Mouse (Mus musculus): ENCODE data around the gene Gsn. TPM values are rescaled to one million over a fixed set of nuclear protein-coding genes. Genes with fewer than 3 reads are reported as not detected.

Gsn gene
- polyA plus RNA-seq, 1 experiment, result 46.9 TPM

DNA sequence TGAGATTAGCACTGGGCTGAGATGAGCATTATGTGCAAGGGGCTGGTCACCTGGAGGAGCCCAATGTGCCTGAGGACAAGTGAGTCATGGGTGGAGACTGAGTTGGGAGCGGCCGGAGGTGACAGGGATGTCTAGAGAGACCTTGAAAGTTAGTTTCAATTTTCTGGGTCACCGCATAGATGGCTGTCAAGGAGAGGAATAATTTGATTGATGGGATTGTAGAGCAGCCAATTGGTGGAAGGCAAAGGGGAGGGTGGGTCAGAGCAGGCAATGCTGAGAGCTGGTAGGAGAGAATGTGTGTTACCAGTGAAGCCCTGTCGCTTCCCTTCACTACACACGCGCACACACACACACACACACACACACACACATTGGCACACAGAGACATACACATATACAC lies 13.0 kb downstream of the Gsn start:
- TF ChIP-seq CTCF (IDR thresholded peaks at IDR 0.05; ENCODE audit: low read depth, low read length) (no peak), EP300 (IDR thresholded peaks at IDR 0.05; ENCODE audit: insufficient read depth, low read depth, low read length) (no peak), POLR2A (IDR thresholded peaks at IDR 0.05; ENCODE audit: insufficient read depth, low read length) (no peak)
- no peak overlapping the region for H3K27ac ChIP-seq (ENCODE audit: insufficient read depth, low read length)
- peaks cover 12% of the 10 kb centered on the region for H3K4me1 ChIP-seq (ENCODE audit: control insufficient read depth, insufficient read depth, low read length)
- no peaks in the 10 kb centered on the region for H3K9me3 ChIP-seq (replicated peaks; ENCODE audit: control insufficient read depth, insufficient read depth, low read length, poor library complexity, severe bottlenecking)
- no peak overlapping the region for H3K4me3 ChIP-seq (ENCODE audit: low read depth, low read length)
- H3K27me3 ChIP-seq (ENCODE audit: control insufficient read depth, insufficient read depth, low read length, poor library complexity, severe bottlenecking), result no peaks in the 10 kb centered on the region
- H3K9ac ChIP-seq (ENCODE audit: low read depth, poor library complexity, severe bottlenecking), result no peak overlapping the region
- H3K36me3 ChIP-seq (ENCODE audit: control insufficient read depth, insufficient read depth, low read length, poor library complexity, severe bottlenecking), result no peaks in the 10 kb centered on the region

DNA sequence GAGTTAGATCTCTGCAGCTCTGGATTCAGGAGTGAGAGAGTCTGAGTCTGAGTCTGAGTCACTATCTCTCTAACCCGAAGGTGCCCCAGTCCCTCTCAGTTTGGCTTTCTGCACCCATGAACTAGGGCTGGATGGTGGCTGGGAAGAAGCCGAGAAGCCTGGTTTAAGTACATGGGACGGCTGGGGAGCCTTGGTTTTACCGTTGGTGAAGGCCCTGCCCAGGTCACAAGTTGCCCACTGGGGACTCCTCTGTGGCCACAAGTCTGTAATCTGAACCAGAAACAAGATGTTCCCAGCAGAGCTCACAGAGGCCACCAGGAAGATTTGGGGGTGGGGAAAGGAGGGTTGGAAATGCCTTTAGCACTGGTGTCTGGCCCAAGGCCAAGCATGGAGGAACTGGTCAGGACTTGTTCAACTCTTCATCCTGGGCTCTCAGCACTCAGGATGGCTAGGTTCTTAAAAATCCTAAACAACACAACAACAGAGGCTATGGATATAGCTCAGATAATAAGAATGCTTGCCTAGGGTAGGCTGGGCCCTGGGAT lies 13.6 kb downstream of the Gsn start:
- Histone ChIP-seq H3K36me3 (ENCODE audit: control insufficient read depth, insufficient read depth, low read length, poor library complexity, severe bottlenecking) (no peaks in the 10 kb centered on the region), H3K9ac (ENCODE audit: low read depth, poor library complexity, severe bottlenecking) (no peak overlapping the region), H3K27me3 (ENCODE audit: control insufficient read depth, insufficient read depth, low read length, poor library complexity, severe bottlenecking) (no peaks in the 10 kb centered on the region), H3K4me1 (ENCODE audit: control insufficient read depth, insufficient read depth, low read length) (peaks cover 12% of the 10 kb centered on the region), H3K4me3 (ENCODE audit: low read depth, low read length) (no peak overlapping the region), H3K27ac (ENCODE audit: insufficient read depth, low read length) (no peak overlapping the region), H3K9me3 (replicated peaks; ENCODE audit: control insufficient read depth, insufficient read depth, low read length, poor library complexity, severe bottlenecking) (no peaks in the 10 kb centered on the region)
- TF ChIP-seq POLR2A (IDR thresholded peaks at IDR 0.05; ENCODE audit: insufficient read depth, low read length), result no peak
- no peak for TF ChIP-seq CTCF (IDR thresholded peaks at IDR 0.05; ENCODE audit: low read depth, low read length)
- TF ChIP-seq EP300 (IDR thresholded peaks at IDR 0.05; ENCODE audit: insufficient read depth, low read depth, low read length), result no peak

DNA sequence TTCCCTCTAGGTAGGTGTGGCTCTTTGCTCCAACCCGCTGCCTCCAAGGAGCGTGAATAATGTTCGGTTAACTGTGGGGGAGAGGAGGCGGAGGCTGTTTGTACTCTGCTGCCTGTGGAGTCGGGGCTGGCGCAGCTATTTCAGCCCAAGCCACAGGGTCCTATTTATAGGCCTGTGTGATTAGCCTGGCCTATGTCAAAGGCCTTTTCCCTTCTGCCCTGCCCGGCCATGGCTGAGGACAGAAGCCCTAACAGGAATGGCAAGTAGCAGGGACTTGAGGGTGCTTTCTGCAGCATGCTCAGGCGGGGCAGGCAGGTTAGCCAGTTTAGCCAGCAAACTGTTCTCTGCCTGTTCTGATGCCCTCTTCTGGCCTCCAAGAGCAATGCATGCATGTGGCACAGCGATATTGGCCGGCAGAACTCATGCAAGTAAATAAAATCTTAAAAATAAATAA lies 14.4 kb downstream of the Gsn start:
- Histone ChIP-seq H3K4me1 (ENCODE audit: control insufficient read depth, insufficient read depth, low read length) (peaks cover 12% of the 10 kb centered on the region), H3K27ac (ENCODE audit: insufficient read depth, low read length) (no peak overlapping the region)

DNA sequence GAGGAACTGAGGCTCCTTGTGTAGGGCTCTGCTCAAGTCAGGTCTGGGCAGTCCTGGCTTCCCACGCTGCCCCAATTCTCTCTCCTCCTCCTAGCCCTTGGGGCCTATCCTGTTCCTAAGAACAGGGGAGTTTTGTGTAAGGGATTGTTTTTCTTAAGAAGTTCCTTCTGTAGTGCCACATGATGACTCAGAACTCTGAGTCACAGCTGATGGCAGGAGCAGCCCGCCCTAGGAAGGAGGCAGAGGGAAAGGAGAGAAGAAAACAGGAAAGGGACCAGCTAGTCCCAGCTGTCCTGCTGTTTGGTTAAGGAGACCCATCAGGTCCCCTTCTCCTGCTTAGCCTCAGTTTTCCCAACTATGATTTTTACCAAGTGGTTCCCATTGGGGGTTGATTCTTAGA lies 15.6 kb downstream of the Gsn start:
- H3K4me3 ChIP-seq (ENCODE audit: low read depth, low read length), result no peak overlapping the region
- no peaks in the 10 kb centered on the region for H3K27me3 ChIP-seq (ENCODE audit: control insufficient read depth, insufficient read depth, low read length, poor library complexity, severe bottlenecking)
- H3K9ac ChIP-seq (ENCODE audit: low read depth, poor library complexity, severe bottlenecking), result no peak overlapping the region
- peaks cover 12% of the 10 kb centered on the region for H3K4me1 ChIP-seq (ENCODE audit: control insufficient read depth, insufficient read depth, low read length)
- H3K27ac ChIP-seq (ENCODE audit: insufficient read depth, low read length), result no peak overlapping the region
- H3K36me3 ChIP-seq (ENCODE audit: control insufficient read depth, insufficient read depth, low read length, poor library complexity, severe bottlenecking), result no peaks in the 10 kb centered on the region
- no peaks in the 10 kb centered on the region for H3K9me3 ChIP-seq (replicated peaks; ENCODE audit: control insufficient read depth, insufficient read depth, low read length, poor library complexity, severe bottlenecking)
- TF ChIP-seq POLR2A (IDR thresholded peaks at IDR 0.05; ENCODE audit: insufficient read depth, low read length), result no peak
- TF ChIP-seq CTCF (IDR thresholded peaks at IDR 0.05; ENCODE audit: low read depth, low read length), result no peak
- no peak for TF ChIP-seq EP300 (IDR thresholded peaks at IDR 0.05; ENCODE audit: insufficient read depth, low read depth, low read length)

More for the DNA sequence above, 14.4 kb downstream of the Gsn start:
- Histone ChIP-seq H3K27me3 (ENCODE audit: control insufficient read depth, insufficient read depth, low read length, poor library complexity, severe bottlenecking) (no peaks in the 10 kb centered on the region), H3K4me3 (ENCODE audit: low read depth, low read length) (no peak overlapping the region), H3K9ac (ENCODE audit: low read depth, poor library complexity, severe bottlenecking) (no peak overlapping the region), H3K9me3 (replicated peaks; ENCODE audit: control insufficient read depth, insufficient read depth, low read length, poor library complexity, severe bottlenecking) (no peaks in the 10 kb centered on the region), H3K36me3 (ENCODE audit: control insufficient read depth, insufficient read depth, low read length, poor library complexity, severe bottlenecking) (no peaks in the 10 kb centered on the region)
- peak; percentile 76 for TF ChIP-seq CTCF (IDR thresholded peaks at IDR 0.05; ENCODE audit: low read depth, low read length)
- TF ChIP-seq EP300 (IDR thresholded peaks at IDR 0.05; ENCODE audit: insufficient read depth, low read depth, low read length), result 0 out of 2 replicates have a peak, but pooled peaks have one; percentile 10
- TF ChIP-seq POLR2A (IDR thresholded peaks at IDR 0.05; ENCODE audit: insufficient read depth, low read length), result no peak

DNA sequence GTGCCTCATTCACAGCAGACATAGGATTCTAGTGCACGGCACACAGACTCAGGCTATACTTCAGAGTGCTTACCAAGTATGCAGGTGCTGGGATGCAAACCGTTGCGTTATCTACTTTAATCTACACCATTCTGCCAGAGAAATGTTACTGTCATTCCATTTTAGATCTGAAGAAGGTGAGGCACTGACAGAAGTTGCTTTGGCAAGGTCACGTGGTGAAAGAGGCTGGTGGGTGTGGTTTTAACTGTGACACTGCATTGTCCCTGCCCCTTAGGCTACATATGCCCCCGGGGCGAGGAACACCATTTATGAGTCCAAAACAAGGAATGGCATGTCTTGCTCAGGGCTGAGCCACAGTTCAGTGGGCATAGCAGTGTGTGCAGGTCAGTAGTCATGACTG lies 16.7 kb downstream of the Gsn start:
- Histone ChIP-seq H3K9me3 (replicated peaks; ENCODE audit: control insufficient read depth, insufficient read depth, low read length, poor library complexity, severe bottlenecking) (no peaks in the 10 kb centered on the region), H3K4me1 (ENCODE audit: control insufficient read depth, insufficient read depth, low read length) (peaks cover 8% of the 10 kb centered on the region), H3K27ac (ENCODE audit: insufficient read depth, low read length) (no peak overlapping the region), H3K9ac (ENCODE audit: low read depth, poor library complexity, severe bottlenecking) (no peak overlapping the region), H3K36me3 (ENCODE audit: control insufficient read depth, insufficient read depth, low read length, poor library complexity, severe bottlenecking) (no peaks in the 10 kb centered on the region), H3K4me3 (ENCODE audit: low read depth, low read length) (no peak overlapping the region), H3K27me3 (ENCODE audit: control insufficient read depth, insufficient read depth, low read length, poor library complexity, severe bottlenecking) (no peaks in the 10 kb centered on the region)
- TF ChIP-seq CTCF (IDR thresholded peaks at IDR 0.05; ENCODE audit: low read depth, low read length), result no peak
- no peak for TF ChIP-seq POLR2A (IDR thresholded peaks at IDR 0.05; ENCODE audit: insufficient read depth, low read length)
- no peak for TF ChIP-seq EP300 (IDR thresholded peaks at IDR 0.05; ENCODE audit: insufficient read depth, low read depth, low read length)

DNA sequence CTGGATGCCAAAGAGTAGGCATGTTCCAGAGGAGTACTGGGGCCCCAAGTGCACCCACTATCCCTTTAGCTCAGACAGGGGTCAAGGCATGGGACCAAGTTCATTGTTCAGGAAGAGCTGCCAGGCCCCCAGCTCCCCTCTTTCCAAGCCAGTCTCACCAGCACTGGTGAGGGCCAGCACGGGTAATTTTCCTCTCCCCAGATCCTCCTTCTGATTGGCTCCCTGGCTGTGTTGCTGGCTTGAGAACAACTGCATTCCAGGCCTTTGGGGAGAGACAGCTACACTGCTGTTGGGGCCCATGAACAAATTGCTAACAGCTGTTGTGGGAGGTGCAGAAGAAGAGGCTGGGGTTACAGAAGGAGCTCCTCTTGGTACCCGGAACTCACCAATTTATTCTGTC lies 17.4 kb downstream of the Gsn start:
- no peaks in the 10 kb centered on the region for H3K36me3 ChIP-seq (ENCODE audit: control insufficient read depth, insufficient read depth, low read length, poor library complexity, severe bottlenecking)
- H3K27ac ChIP-seq (ENCODE audit: insufficient read depth, low read length), result no peak overlapping the region
- no peaks in the 10 kb centered on the region for H3K27me3 ChIP-seq (ENCODE audit: control insufficient read depth, insufficient read depth, low read length, poor library complexity, severe bottlenecking)
- H3K4me3 ChIP-seq (ENCODE audit: low read depth, low read length), result no peak overlapping the region
- H3K4me1 ChIP-seq (ENCODE audit: control insufficient read depth, insufficient read depth, low read length), result peaks cover 8% of the 10 kb centered on the region
- no peaks in the 10 kb centered on the region for H3K9me3 ChIP-seq (replicated peaks; ENCODE audit: control insufficient read depth, insufficient read depth, low read length, poor library complexity, severe bottlenecking)
- H3K9ac ChIP-seq (ENCODE audit: low read depth, poor library complexity, severe bottlenecking), result no peak overlapping the region
- TF ChIP-seq CTCF (IDR thresholded peaks at IDR 0.05; ENCODE audit: low read depth, low read length) (no peak), EP300 (IDR thresholded peaks at IDR 0.05; ENCODE audit: insufficient read depth, low read depth, low read length) (no peak), POLR2A (IDR thresholded peaks at IDR 0.05; ENCODE audit: insufficient read depth, low read length) (no peak)

Measured in ES-Bruce4 (cell line).